Mouse (Mus musculus) heart, postnatal 14 days (tissue): ENCODE data around the gene Mrpl20. TPM values are rescaled to one million over a fixed set of nuclear protein-coding genes. Genes with fewer than 3 reads are reported as not detected.
A peak's percentile ranks its signal among the peaks of the same experiment; 100 is the strongest.

Experiments
- DNase-seq, 2 experiments: peaks; one replicate each; pipeline ENCODE4 v3.0.0; 2021 to 2022
- intact Hi-C: fragments of 180-260 bp; cut with DNase I; formaldehyde crosslinking; loops from one replicate; pipeline ENCODE4 v1.15.1; 2025
- microRNA-seq, 2 experiments: library from miRNA; unstranded; fragments of <30 nt; microRNA quantifications; one replicate each; pipeline ENCODE4 v1.2.0; 2021 to 2022
- total RNA-seq, 2 experiments: library from RNA; stranded (reverse); gene quantifications; 2 replicates each; pipeline ENCODE4 v1.2.3; 2021

Mrpl20 gene
- total RNA-seq, 2 experiments from 2014 or later: 72.4 to 72.5 TPM

DNA sequence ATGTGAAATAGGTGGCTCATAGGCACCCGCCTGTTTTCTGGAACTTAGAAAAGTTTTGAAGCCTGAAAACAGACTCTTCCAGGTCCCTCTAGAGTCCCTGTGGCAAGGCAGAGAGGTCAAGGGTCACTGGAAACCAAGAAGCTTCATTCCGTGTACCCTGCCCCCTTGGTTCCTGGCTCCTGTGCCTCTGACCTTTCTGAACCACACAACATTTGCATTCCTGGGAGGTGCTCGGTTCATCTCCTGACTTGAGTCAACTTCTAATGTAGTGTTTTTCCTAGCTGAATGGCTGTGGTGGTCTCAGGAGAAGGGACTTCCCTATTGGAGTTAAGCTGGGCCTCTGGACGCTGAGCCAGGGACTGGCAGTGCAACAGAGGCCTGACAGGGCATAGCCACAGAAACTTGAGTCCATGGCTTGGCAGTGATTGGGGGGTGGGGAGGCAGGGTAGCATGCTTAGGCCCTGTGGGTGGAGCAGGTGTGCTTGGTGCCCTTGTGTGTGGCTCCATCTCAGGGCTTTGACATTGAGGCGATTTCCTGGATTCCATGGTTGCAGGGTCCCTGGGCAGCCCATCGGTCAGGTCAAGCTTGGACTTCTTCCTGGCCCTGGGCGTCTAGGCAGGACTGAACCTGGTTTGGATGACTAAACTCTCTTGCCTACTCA is 45.9 kb downstream of the Mrpl20 start:
- intact Hi-C loops: no loop called here
- no peak for DNase-seq

- intact Hi-C loops: no loop called here
- DNase-seq: no peak
Observed at GRCm38 (mm10) chr4:155849391-155849790, 46.7 kb downstream of the Mrpl20 start.

DNA sequence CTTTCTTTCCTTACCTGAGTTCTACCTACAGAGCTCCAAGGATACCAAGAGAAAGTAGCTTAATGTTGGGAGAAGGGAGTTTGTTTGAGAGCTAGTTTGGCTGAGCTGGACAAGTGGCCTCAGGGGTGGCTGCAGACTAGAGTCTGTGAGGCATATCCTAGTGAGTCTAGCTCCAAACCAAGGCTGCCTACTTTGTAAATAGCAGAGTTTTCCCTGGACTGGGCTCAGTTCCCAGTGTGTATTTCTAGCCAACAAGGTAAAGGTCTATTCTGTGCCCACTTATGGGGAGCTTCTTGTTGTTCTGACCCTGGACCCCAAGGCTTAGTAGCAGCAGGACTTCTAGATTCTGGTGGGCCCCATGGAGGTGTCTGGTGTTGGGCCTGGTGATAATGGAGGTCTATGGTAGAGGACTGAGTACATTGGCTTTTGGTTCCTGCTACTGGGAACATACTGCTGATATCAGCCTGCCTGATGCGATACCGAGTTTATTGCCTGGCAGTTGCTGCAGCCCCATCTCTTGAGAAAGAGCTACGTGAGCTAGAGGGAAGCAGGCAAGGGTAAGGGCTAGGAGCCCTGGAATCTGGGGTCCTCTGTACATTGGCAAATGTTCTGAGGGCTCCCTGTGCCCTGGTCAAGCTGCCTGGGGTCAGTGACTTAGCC is 47.2 kb downstream of the Mrpl20 start:
- DNase-seq: no peak
- intact Hi-C loops: no loop called here

DNA sequence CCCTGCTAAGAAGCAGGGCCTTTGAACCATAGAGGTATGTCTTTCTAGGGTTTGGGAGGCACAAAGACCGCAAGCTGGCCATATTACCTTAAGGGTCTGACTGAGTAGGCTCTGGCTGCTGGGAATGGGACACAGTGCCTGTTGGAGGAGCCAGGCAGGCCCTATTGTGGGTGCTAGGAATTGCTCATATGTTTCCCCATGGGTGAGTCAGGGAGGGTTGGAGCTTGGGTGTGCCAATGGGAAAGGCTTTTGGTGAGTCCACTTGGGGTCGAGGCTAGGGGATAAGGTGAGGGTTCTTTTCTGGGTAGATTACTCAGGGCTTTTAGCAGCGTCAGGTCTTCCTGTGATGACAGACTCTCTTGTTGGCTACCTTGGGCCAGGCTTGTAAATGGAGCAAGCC is 48.7 kb downstream of the Mrpl20 start:
- intact Hi-C loops: no loop called here
- DNase-seq: no peak

DNA sequence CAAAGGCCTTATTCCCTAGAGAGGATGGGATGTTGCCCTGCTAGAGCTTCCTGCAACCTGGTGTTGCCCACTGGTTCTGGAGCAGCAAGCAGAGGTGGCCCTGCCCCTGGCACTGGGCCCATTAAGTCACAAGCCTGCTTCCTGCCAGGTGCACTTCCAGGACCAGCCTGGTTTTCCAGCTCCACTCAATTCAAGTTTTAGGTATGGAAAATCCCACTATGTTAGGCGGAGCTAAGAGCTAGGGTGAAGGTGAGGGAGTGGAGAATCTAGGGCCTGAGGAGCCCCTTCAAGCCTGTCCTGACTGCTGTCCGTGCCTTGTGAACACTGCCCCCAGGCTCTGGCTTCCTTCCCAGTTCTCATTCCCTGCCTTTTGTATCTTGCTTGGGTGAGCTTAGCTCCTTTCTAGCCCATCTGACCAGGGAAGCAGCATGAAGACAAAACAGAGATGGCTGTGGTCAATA is 49.3 kb downstream of the Mrpl20 start:
- intact Hi-C loops: loop anchor here (2.0 kb wide), 1 partner anchor 15 kb away; no protein-coding TSS in a partner anchor
- peak in 1 of 2 experiments; percentile 31 for DNase-seq

- DNase-seq: no peak
- intact Hi-C loops: loop anchor here (2.0 kb wide), 1 partner anchor 13 kb away; no protein-coding TSS in a partner anchor
Observed at GRCm38 (mm10) chr4:155853421-155853820, 50.7 kb downstream of the Mrpl20 start.

DNA sequence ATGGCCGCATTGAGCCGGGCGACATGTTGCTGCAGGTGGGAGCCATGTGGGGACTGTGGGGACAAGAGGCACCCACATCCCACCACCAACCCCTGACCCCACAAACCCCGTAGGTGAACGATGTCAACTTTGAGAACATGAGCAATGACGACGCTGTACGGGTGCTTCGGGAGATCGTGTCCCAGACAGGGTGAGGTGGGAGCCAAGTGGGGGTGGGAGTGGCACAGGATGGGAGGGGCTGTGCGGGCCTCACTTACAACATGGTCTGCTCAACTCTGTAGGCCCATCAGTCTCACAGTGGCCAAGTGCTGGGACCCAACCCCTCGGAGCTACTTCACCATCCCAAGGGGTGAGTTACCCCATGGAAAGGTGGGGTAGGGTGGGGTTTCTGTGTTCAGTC is 52.3 kb downstream of the Mrpl20 start:
- no peak for DNase-seq
- intact Hi-C loops: no loop called here

DNA sequence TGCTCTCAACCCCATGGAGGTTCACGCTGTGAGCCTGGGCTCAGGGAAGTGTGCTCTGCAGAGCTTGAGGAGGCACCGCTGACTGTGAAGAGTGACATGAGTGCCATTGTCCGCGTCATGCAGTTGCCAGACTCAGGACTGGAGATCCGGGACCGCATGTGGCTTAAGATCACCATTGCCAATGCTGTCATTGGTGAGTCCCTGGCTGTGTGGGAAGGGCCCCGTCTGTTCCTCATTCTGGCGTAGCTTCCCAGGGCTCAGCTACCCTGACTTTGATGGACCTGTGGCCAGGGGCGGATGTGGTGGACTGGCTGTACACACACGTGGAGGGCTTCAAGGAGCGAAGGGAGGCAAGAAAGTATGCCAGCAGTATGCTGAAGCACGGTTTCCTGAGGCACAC is 53.4 kb downstream of the Mrpl20 start:
- DNase-seq: no peak
- intact Hi-C loops: no loop called here

DNA sequence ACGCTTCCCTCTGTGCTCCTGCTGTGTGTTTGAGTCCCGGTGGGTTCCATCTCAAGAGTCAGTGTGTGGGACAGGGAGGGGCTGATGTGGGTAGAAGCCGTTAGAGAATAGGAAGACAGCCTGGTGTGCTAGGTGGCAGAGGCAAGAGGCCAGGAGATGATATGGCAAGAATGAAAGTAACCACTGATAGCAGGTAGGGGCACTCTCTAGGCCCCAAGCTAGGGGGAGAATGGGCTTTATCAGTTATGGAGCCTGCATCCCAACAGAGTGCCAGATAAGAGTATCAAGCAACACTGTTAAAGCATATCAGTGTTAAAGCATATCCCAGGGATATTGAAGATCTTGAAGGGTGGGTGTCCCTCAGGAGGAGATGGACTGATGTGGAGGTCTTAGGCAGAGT is 54.2 kb downstream of the Mrpl20 start:
- DNase-seq: no peak
- intact Hi-C loops: no loop called here

GRCm38 (mm10) chr4:155859318-155859717 is 56.6 kb downstream of the Mrpl20 start:
- peak; percentile 61 to 67 for DNase-seq
- intact Hi-C loops: no loop called here

Small RNAs within 50 kb of the gene (microRNA-seq; reads per million reads assigned to microRNA genes)
- 0 reads per million in 2 experiments for gene Gm27743

Other genes starting within 250 kb of the Mrpl20 start
- 10 to 100 TPM; 36.6 to 36.7 TPM for gene Nadk, start 240.5 kb upstream of the Mrpl20 start, total RNA-seq
- 10 to 100 TPM; 11.2 to 11.4 TPM for gene Slc35e2, start 201.5 kb upstream of the Mrpl20 start, total RNA-seq
- gene Cdk11b, start 178.0 kb upstream of the Mrpl20 start, total RNA-seq: 10 to 100 TPM; 25.8 to 28.9 TPM
- gene Gm10563, start 157.5 kb upstream of the Mrpl20 start, total RNA-seq: not detected
- 10 to 100 TPM; 14.5 to 16.8 TPM for gene Mmp23, start 149.5 kb upstream of the Mrpl20 start, total RNA-seq
- gene Mib2, start 133.7 kb upstream of the Mrpl20 start, total RNA-seq: 10 to 100 TPM; 22.4 to 24.9 TPM
- 1 to 10 TPM; 1.5 to 1.8 TPM for gene Fndc10, start 108.5 kb upstream of the Mrpl20 start, total RNA-seq
- 10 to 100 TPM; 44.3 to 48.6 TPM for gene Ssu72, start 98.1 kb upstream of the Mrpl20 start, total RNA-seq
- gene Tmem240, start 68.1 kb upstream of the Mrpl20 start, total RNA-seq: under 1 TPM; 0.38 to 0.44 TPM
- gene Atad3a, start 41.8 kb upstream of the Mrpl20 start, total RNA-seq: 10 to 100 TPM; 54.3 to 59.2 TPM
- gene Vwa1, start 28.2 kb upstream of the Mrpl20 start, total RNA-seq: 10 to 100 TPM in 1 of 2 experiments, 1 to 10 TPM in 1; 9.2 to 12.6 TPM
- 1 to 10 TPM; 1.2 TPM for gene Tmem88b, start 17.0 kb upstream of the Mrpl20 start, total RNA-seq
- not detected for gene Ankrd65, start 12.4 kb upstream of the Mrpl20 start, total RNA-seq
- gene Ccnl2, start 9.6 kb downstream of the Mrpl20 start, total RNA-seq: 10 to 100 TPM; 49.1 to 55.8 TPM
- gene Aurkaip1, start 28.4 kb downstream of the Mrpl20 start, total RNA-seq: 10 to 100 TPM; 96.4 to 97.5 TPM
- gene Mxra8, start 36.8 kb downstream of the Mrpl20 start, total RNA-seq: 10 to 100 TPM; 46.9 to 58.4 TPM
- 10 to 100 TPM; 41.1 to 46.6 TPM for gene Dvl1, start 44.5 kb downstream of the Mrpl20 start, total RNA-seq
- gene Tas1r3, start 60.5 kb downstream of the Mrpl20 start, total RNA-seq: under 1 TPM; 0.26 to 0.32 TPM
- gene Cptp, start 66.6 kb downstream of the Mrpl20 start, total RNA-seq: 10 to 100 TPM in 1 of 2 experiments, 1 to 10 TPM in 1; 9.9 to 10.6 TPM
- 10 to 100 TPM; 16.9 to 19.5 TPM for gene Ints11, start 66.7 kb downstream of the Mrpl20 start, total RNA-seq
- 10 to 100 TPM; 14.8 to 18.0 TPM for gene Pusl1, start 88.9 kb downstream of the Mrpl20 start, total RNA-seq
- 10 to 100 TPM; 19.6 to 21.6 TPM for gene Acap3, start 88.9 kb downstream of the Mrpl20 start, total RNA-seq
- 10 to 100 TPM; 53.1 to 62.6 TPM for gene Ube2j2, start 141.0 kb downstream of the Mrpl20 start, total RNA-seq
- gene C1qtnf12, start 159.4 kb downstream of the Mrpl20 start, total RNA-seq: 10 to 100 TPM; 14.0 to 17.9 TPM
- gene B3galt6, start 189.8 kb downstream of the Mrpl20 start, total RNA-seq: 1 to 10 TPM; 2.0 to 2.7 TPM
- gene Sdf4, start 190.0 kb downstream of the Mrpl20 start, total RNA-seq: 10 to 100 TPM; 83.2 to 84.6 TPM
- gene Tnfrsf4, start 211.0 kb downstream of the Mrpl20 start, total RNA-seq: under 1 TPM; 0.50 to 0.80 TPM
- gene Tnfrsf18, start 223.3 kb downstream of the Mrpl20 start, total RNA-seq: under 1 TPM in 1 of 2 experiments, not detected in 1; 0.56 TPM